Mouse (Mus musculus) bone marrow macrophage, adult 2 months (primary cell): ENCODE results near the gene Rest.

Experiments
- CTCF ChIP-seq: IDR thresholded peaks from 2 replicates; pipeline ENCODE4 v1.5.1; 2012; ENCODE audit warnings: low read depth, mild to moderate bottlenecking, low read length, moderate library complexity
- POLR2A ChIP-seq: IDR thresholded peaks from 2 replicates; pipeline ENCODE4 v1.6.1; 2012; ENCODE audit warnings: mild to moderate bottlenecking, low read depth, low read length, borderline replicate concordance

- TF ChIP-seq CTCF (no peak), POLR2A (no peak)
Observed at GRCm38 (mm10) chr5:77286904-77287303, 21.6 kb downstream of the Rest start.
